Mouse (Mus musculus): Measurements from ENCODE around the gene Dlx2.
A peak's percentile ranks its signal among the peaks of the same experiment; 100 is the strongest.

GRCm38 (mm10) chr2:71547829-71548228, 1.3 kb upstream of the Dlx2 start:
- no peak for TF ChIP-seq POLR2A (IDR thresholded peaks at IDR 0.05; ENCODE audit: low read depth, low read length)
- peak; percentile 79 for TF ChIP-seq CTCF (conservative IDR thresholded peaks at IDR 0.05; ENCODE audit: insufficient read depth, insufficient read length, low read depth, low read length)
